Mouse (Mus musculus): Measurements from ENCODE around the gene Smad3.

The Smad3 gene

GRCm38 (mm10) chr9:63757865-63758440 lies at the start of gene Smad3:
TSS of gene Smad3 (minus strand) at chr9:63757994.
- peak; percentile 85 to 96 for DNase-seq (ENCODE audit: low spot score in 2 of 2)

- DNase-seq (ENCODE audit: low spot score in 2 of 2) = no peak
Measured at GRCm38 (mm10) chr9:63804847-63805246, 47.1 kb upstream of the Smad3 start.

- DNase-seq (ENCODE audit: low spot score in 2 of 2) = no peak
Measured at GRCm38 (mm10) chr9:63803181-63803591, 45.4 kb upstream of the Smad3 start.

GRCm38 (mm10) chr9:63802504-63802903 lies 44.7 kb upstream of the Smad3 start:
- no peak for DNase-seq (ENCODE audit: low spot score in 2 of 2)

- no peak for DNase-seq (ENCODE audit: low spot score in 2 of 2)
Measured at GRCm38 (mm10) chr9:63802080-63802479, 44.3 kb upstream of the Smad3 start.

- DNase-seq (ENCODE audit: low spot score in 2 of 2) = no peak
Measured at GRCm38 (mm10) chr9:63796429-63796828, 38.6 kb upstream of the Smad3 start.

GRCm38 (mm10) chr9:63793731-63794495 lies 36.1 kb upstream of the Smad3 start:
- peak; percentile 49 to 88 for DNase-seq (ENCODE audit: low spot score in 2 of 2)

GRCm38 (mm10) chr9:63791716-63792115 lies 33.9 kb upstream of the Smad3 start:
- no peak for DNase-seq (ENCODE audit: low spot score in 2 of 2)

- DNase-seq (ENCODE audit: low spot score in 2 of 2) = no peak
Measured at GRCm38 (mm10) chr9:63791275-63791674, 33.5 kb upstream of the Smad3 start.

GRCm38 (mm10) chr9:63790222-63790621 lies 32.4 kb upstream of the Smad3 start:
- DNase-seq (ENCODE audit: low spot score in 2 of 2) = no peak

GRCm38 (mm10) chr9:63789386-63789785 lies 31.6 kb upstream of the Smad3 start:
- DNase-seq (ENCODE audit: low spot score in 2 of 2) = no peak

GRCm38 (mm10) chr9:63787606-63788005 lies 29.8 kb upstream of the Smad3 start:
- DNase-seq (ENCODE audit: low spot score in 2 of 2) = no peak

GRCm38 (mm10) chr9:63787086-63787485 lies 29.3 kb upstream of the Smad3 start:
- DNase-seq (ENCODE audit: low spot score in 2 of 2) = no peak

- no peak for DNase-seq (ENCODE audit: low spot score in 2 of 2)
Measured at GRCm38 (mm10) chr9:63786026-63786670, 28.4 kb upstream of the Smad3 start.

GRCm38 (mm10) chr9:63785492-63785891 lies 27.7 kb upstream of the Smad3 start:
- DNase-seq (ENCODE audit: low spot score in 2 of 2) = no peak

GRCm38 (mm10) chr9:63784597-63784996 lies 26.8 kb upstream of the Smad3 start:
- DNase-seq (ENCODE audit: low spot score in 2 of 2) = no peak

GRCm38 (mm10) chr9:63782744-63783143 lies 24.9 kb upstream of the Smad3 start:
- DNase-seq (ENCODE audit: low spot score in 2 of 2) = no peak

GRCm38 (mm10) chr9:63781714-63782464 lies 24.1 kb upstream of the Smad3 start:
- DNase-seq (ENCODE audit: low spot score in 2 of 2) = no peak

GRCm38 (mm10) chr9:63779950-63780887 lies 22.4 kb upstream of the Smad3 start:
- DNase-seq (ENCODE audit: low spot score in 2 of 2) = no peak

- DNase-seq (ENCODE audit: low spot score in 2 of 2) = no peak
Measured at GRCm38 (mm10) chr9:63776735-63777134, 18.9 kb upstream of the Smad3 start.

GRCm38 (mm10) chr9:63774854-63775483 lies 17.2 kb upstream of the Smad3 start:
- no peak for DNase-seq (ENCODE audit: low spot score in 2 of 2)
